Mouse (Mus musculus) CH12.LX (cell line): ENCODE results near the gene Gm20422. TPM values are rescaled to one million over a fixed set of nuclear protein-coding genes. Genes with fewer than 3 reads are reported as not detected.

Source experiments
- DNase-seq: peaks from one replicate; pipeline ENCODE4 v3.0.0-alpha.2; 2013; ENCODE audit errors: extremely low read depth
- H3K27ac ChIP-seq: 2 replicates; pipeline ENCODE4 v1.5.1; 2012; ENCODE audit warnings: low read depth, mild to moderate bottlenecking, control low read depth, moderate library complexity; ENCODE audit not compliant: insufficient read depth
- H3K27me3 ChIP-seq: replicated peaks from 2 replicates; pipeline ENCODE3; 2012; ENCODE audit warnings: inconsistent platforms
- H3K36me3 ChIP-seq, 2 experiments: replicated peaks in 1 of 2; 2 replicates each; pipeline versions ENCODE3 to v1.6.1; 2012; ENCODE audit warnings: inconsistent platforms in 1 of 2, low read length in 1 of 2, mild to moderate bottlenecking in 1 of 2, mixed read lengths in 1 of 2, moderate library complexity in 1 of 2; ENCODE audit not compliant: control insufficient read depth in 1 of 2, insufficient read depth in 1 of 2
- H3K4me1 ChIP-seq, 2 experiments: 2 replicates each; pipeline ENCODE4 v1.6.1; 2012; ENCODE audit warnings: inconsistent platforms in 1 of 2, moderate library complexity in 1 of 2; ENCODE audit not compliant: insufficient read depth in 2 of 2, control insufficient read depth in 1 of 2
- H3K4me2 ChIP-seq: 2 replicates; pipeline ENCODE4 v1.6.1; 2012; ENCODE audit warnings: low read depth, mild to moderate bottlenecking, control low read depth; ENCODE audit not compliant: poor library complexity, insufficient read depth, severe bottlenecking
- H3K4me3 ChIP-seq, 3 experiments: fragments of 150-350 bp in 1 of 3; sonication (generic) in 1 of 3; replicated peaks in 1 of 3; 2 replicates each; pipeline versions ENCODE3 to v1.5.1; 2011 to 2012; ENCODE audit warnings: low read depth in 2 of 3, low read length in 2 of 3, mild to moderate bottlenecking in 2 of 3, moderate library complexity in 2 of 3, control low read depth in 1 of 3, improper control_type of control experiment in 1 of 3, inconsistent platforms in 1 of 3, mixed read lengths in 1 of 3; ENCODE audit not compliant: poor library complexity in 1 of 3
- H3K79me2 ChIP-seq: replicated peaks from 2 replicates; pipeline ENCODE4 v1.6.1; 2012; ENCODE audit warnings: mild to moderate bottlenecking, moderate library complexity; ENCODE audit not compliant: control insufficient read depth, poor library complexity, insufficient read depth, severe bottlenecking; ENCODE audit errors: extremely low read depth
- H3K9ac ChIP-seq: 2 replicates; pipeline ENCODE4 v1.6.1; 2012; ENCODE audit warnings: low read depth, mild to moderate bottlenecking, control low read depth, moderate library complexity; ENCODE audit not compliant: insufficient read depth
- H3K9me3 ChIP-seq: replicated peaks from 2 replicates; pipeline ENCODE3; 2012; ENCODE audit warnings: low read length, inconsistent platforms, mixed read lengths
- BHLHE40 ChIP-seq: IDR thresholded peaks from 2 replicates; pipeline ENCODE4 v1.6.1; 2011; ENCODE audit warnings: mild to moderate bottlenecking, low read depth, low read length, improper control_type of control experiment
- CHD1 ChIP-seq: IDR thresholded peaks from 2 replicates; pipeline ENCODE4 v1.6.1; 2012; ENCODE audit warnings: low read depth, low read length, improper control_type of control experiment, inconsistent platforms
- CHD2 ChIP-seq: IDR thresholded peaks from 2 replicates; pipeline ENCODE4 v1.6.1; 2011; ENCODE audit warnings: low read length, improper control_type of control experiment
- E2F4 ChIP-seq: IDR thresholded peaks from 2 replicates; pipeline ENCODE4 v1.6.1; 2011; ENCODE audit warnings: low read depth, low read length, improper control_type of control experiment; ENCODE audit not compliant: insufficient replicate concordance
- ELF1 ChIP-seq: IDR thresholded peaks from 2 replicates; pipeline ENCODE4 v1.6.1; 2014; ENCODE audit warnings: low read depth, mild to moderate bottlenecking, inconsistent platforms, low read length, improper control_type of control experiment
- EP300 ChIP-seq: IDR thresholded peaks from 2 replicates; pipeline ENCODE4 v1.6.1; 2011; ENCODE audit warnings: low read length, improper control_type of control experiment
- HCFC1 ChIP-seq: IDR thresholded peaks from 2 replicates; pipeline ENCODE4 v1.6.1; 2012; ENCODE audit warnings: low read depth, mild to moderate bottlenecking, inconsistent platforms, low read length, improper control_type of control experiment
- IRF4 ChIP-seq: IDR thresholded peaks from 2 replicates; pipeline ENCODE4 v1.6.1; 2014; ENCODE audit warnings: low read depth, mild to moderate bottlenecking, inconsistent platforms, low read length, improper control_type of control experiment
- JUN ChIP-seq: IDR thresholded peaks from 2 replicates; pipeline ENCODE4 v1.6.1; 2011; ENCODE audit warnings: low read depth, mild to moderate bottlenecking, low read length, improper control_type of control experiment, moderate library complexity; ENCODE audit not compliant: insufficient read depth
- MAFK ChIP-seq: IDR thresholded peaks from 2 replicates; pipeline ENCODE4 v1.6.1; 2011; ENCODE audit warnings: low read length, improper control_type of control experiment; ENCODE audit not compliant: insufficient replicate concordance
- NRF1 ChIP-seq: IDR thresholded peaks from 2 replicates; pipeline ENCODE4 v1.6.1; 2014; ENCODE audit warnings: low read depth, mild to moderate bottlenecking, inconsistent platforms, low read length, improper control_type of control experiment, moderate library complexity
- POLR2AphosphoS2 ChIP-seq: IDR thresholded peaks from 2 replicates; pipeline ENCODE4 v1.6.1; 2011; ENCODE audit warnings: low read depth, low read length, improper control_type of control experiment
- RAD21 ChIP-seq: IDR thresholded peaks from 2 replicates; pipeline ENCODE4 v1.6.1; 2011; ENCODE audit warnings: low read depth, mild to moderate bottlenecking, low read length, improper control_type of control experiment, moderate library complexity
- SMC3 ChIP-seq: IDR thresholded peaks from 2 replicates; pipeline ENCODE4 v1.6.1; 2011; ENCODE audit warnings: low read depth, low read length, improper control_type of control experiment
- TCF12 ChIP-seq: IDR thresholded peaks from 2 replicates; pipeline ENCODE4 v1.6.1; 2014; ENCODE audit warnings: low read depth, mild to moderate bottlenecking, inconsistent platforms, low read length, improper control_type of control experiment
- USF1 ChIP-seq: IDR thresholded peaks from 2 replicates; pipeline ENCODE4 v1.6.1; 2014; ENCODE audit warnings: low read depth, mild to moderate bottlenecking, inconsistent platforms, low read length, improper control_type of control experiment
- USF2 ChIP-seq: conservative IDR thresholded peaks from 2 replicates; pipeline ENCODE4 v1.6.1; 2011; ENCODE audit warnings: low read depth, low read length, improper control_type of control experiment
- ZC3H11A ChIP-seq: IDR thresholded peaks from 2 replicates; pipeline ENCODE4 v1.6.1; 2012; ENCODE audit warnings: low read depth, mild to moderate bottlenecking, inconsistent platforms, low read length, improper control_type of control experiment
- ZKSCAN1 ChIP-seq: IDR thresholded peaks from 2 replicates; pipeline ENCODE4 v1.6.1; 2012; ENCODE audit warnings: low read depth, inconsistent platforms, low read length, improper control_type of control experiment, borderline replicate concordance
- ZMIZ1 ChIP-seq: IDR thresholded peaks from 2 replicates; pipeline ENCODE4 v1.6.1; 2012; ENCODE audit warnings: low read depth, mild to moderate bottlenecking, inconsistent platforms, low read length, improper control_type of control experiment
- dilution Hi-C: fragments of 300-500 bp; cut with MboI; formaldehyde crosslinking; loops from 2 replicates; pipeline ENCODE4 v1.14.3; 2020; ENCODE audit warnings: low sequenced_read_pairs; ENCODE audit not compliant: extremely low pct_unique_long_range_greater_than_20kb, extremely low pct_ligation_motif_present
- in situ Hi-C: fragments of 300-500 bp; cut with MboI; formaldehyde crosslinking; loops from 3 replicates; pipeline ENCODE4 v1.14.3; 2019; ENCODE audit warnings: low sequenced_read_pairs, low pct_ligation_motif_present, low pct_unique_long_range_greater_than_20kb, mixed read lengths
- polyA plus RNA-seq: library from polyadenylated mRNA; unstranded; fragments of >175 nt; gene quantifications from 2 replicates; pipeline ENCODE4 v1.2.1, GENCODE M21; 2012; ENCODE audit warnings: low read depth; ENCODE audit not compliant: insufficient read length
- total RNA-seq, 2 experiments: library from RNA; depleted of rRNA; stranded (reverse); fragments of 300-350 nt in 1 of 2; fragments of >200 nt in 1 of 2; gene quantifications; 2 replicates each; pipeline ENCODE4 v1.2.3; 2012 to 2014

The Gm20422 gene
- total and polyA plus RNA-seq, 3 experiments, result 1.4 to 2.0 (median 1.6) TPM

DNA sequence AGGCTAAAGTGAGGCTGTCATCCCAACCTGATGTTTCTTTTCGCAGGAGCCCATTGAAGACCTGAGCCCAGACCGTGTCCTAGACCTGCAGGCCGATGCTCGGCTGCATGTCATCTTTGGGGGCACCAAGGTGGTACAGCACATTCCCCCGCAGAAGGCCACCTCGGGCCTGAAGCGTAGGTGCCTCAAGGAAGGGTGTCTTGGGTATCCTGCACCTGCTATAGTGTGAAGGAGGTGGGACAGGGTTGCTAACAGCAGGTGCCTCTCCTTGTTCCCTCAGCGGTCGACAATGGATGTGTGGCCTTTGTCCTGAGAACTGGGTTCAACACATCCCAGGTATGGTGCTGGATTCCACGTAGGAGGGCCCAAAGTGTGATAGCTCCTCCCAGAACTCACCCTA lies 23.0 kb upstream of the Gm20422 start:
- peaks cover 91 to 98% of the 10 kb centered on the region in 2 experiments for H3K36me3 ChIP-seq
- dilution Hi-C loops (no loop called here), in situ Hi-C loops (no loop called here)
- H3K4me2 ChIP-seq, result no peak overlapping the region
- no peak overlapping the region for H3K4me3 ChIP-seq
- no peak for DNase-seq
- H3K27me3 ChIP-seq, result no peaks in the 10 kb centered on the region
- peaks cover 14% of the 10 kb centered on the region for H3K79me2 ChIP-seq
- H3K4me1 ChIP-seq, result peaks cover 3 to 14% of the 10 kb centered on the region in 2 experiments
- TF ChIP-seq ELF1 (no peak), POLR2AphosphoS2 (no peak)
- no peak overlapping the region for H3K27ac ChIP-seq
- H3K9ac ChIP-seq, result no peak overlapping the region
- H3K9me3 ChIP-seq, result no peaks in the 10 kb centered on the region

DNA sequence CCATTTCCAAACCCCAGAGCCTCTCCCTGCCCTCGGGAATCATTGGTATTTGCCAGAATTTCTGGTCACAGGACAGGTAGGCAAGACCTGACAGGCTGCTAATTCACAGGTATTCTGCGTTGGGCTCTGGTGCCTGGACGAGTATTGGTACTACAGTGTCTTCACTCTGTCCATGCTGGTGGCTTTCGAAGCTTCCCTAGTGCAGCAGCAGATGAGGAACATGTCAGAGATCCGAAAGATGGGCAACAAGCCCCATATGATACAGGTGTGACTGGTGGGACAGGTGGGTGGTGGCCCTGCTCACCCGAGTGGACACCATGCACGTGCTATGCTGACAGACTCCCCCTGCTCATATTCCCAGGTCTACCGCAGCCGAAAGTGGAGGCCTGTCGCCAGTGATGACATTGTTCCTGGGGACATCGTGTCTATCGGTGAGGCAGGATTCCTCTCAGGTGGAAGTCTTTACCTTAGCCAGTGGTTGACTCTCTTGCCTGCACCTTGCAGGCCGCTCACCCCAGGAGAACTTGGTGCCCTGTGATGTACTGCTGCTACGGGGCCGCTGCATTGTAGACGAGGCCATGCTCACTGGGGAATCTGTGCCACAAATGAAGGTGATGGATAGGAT lies 22.1 kb upstream of the Gm20422 start:
- no peak overlapping the region for H3K9ac ChIP-seq
- no peak for DNase-seq
- peaks cover 5 to 18% of the 10 kb centered on the region in 2 experiments for H3K4me1 ChIP-seq
- no peak overlapping the region for H3K4me2 ChIP-seq
- dilution Hi-C loops (no loop called here), in situ Hi-C loops (no loop called here)
- H3K79me2 ChIP-seq, result peaks cover 22% of the 10 kb centered on the region
- no peaks in the 10 kb centered on the region for H3K27me3 ChIP-seq
- H3K4me3 ChIP-seq, result no peak overlapping the region
- H3K9me3 ChIP-seq, result no peaks in the 10 kb centered on the region
- no peak overlapping the region for H3K27ac ChIP-seq
- H3K36me3 ChIP-seq, result peaks cover 83 to 91% of the 10 kb centered on the region in 2 experiments
- no peak for TF ChIP-seq ZC3H11A
- TF ChIP-seq SMC3, result no peak
- TF ChIP-seq USF2, result no peak
- TF ChIP-seq RAD21, result no peak
- TF ChIP-seq EP300, result no peak
- no peak for TF ChIP-seq TCF12
- TF ChIP-seq CHD1, result no peak

DNA sequence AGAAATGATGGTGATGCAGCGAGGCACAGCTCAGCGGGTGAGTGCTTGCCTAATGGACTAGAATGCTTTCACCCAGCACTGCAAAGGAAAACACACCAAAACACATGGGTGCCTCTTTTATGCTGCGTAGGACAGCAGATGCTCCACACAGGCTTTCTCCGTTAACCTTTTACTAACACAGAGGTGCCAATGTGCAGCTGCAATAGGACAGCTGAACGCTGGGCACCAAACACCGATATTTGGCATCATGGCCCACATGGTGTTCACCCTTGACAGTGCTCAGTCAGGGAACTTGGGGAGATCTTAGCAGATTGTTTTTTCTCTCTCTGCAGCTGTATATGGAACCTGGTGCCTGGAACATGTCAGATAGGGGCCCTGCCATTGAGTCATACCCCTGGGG lies 20.2 kb upstream of the Gm20422 start:
- no peak for TF ChIP-seq E2F4
- TF ChIP-seq ZKSCAN1, result no peak
- TF ChIP-seq HCFC1, result no peak
- TF ChIP-seq BHLHE40, result no peak
- TF ChIP-seq ELF1, result no peak
- no peak for TF ChIP-seq SMC3
- no peak for TF ChIP-seq USF1
- TF ChIP-seq CHD2, result no peak
- TF ChIP-seq JUN, result no peak
- TF ChIP-seq ZMIZ1, result no peak
- no peak for TF ChIP-seq USF2
- no peak for TF ChIP-seq NRF1
- TF ChIP-seq MAFK, result no peak
- TF ChIP-seq IRF4, result no peak
- in situ Hi-C loops, result no loop called here
- no peak overlapping the region for H3K9ac ChIP-seq
- H3K27ac ChIP-seq, result no peak overlapping the region
- dilution Hi-C loops, result no loop called here
- H3K36me3 ChIP-seq, result peaks cover 66 to 73% of the 10 kb centered on the region in 2 experiments
- no peak overlapping the region for H3K4me3 ChIP-seq
- no peak overlapping the region for H3K4me2 ChIP-seq
- no peaks in the 10 kb centered on the region for H3K9me3 ChIP-seq
- H3K4me1 ChIP-seq, result peaks cover 5 to 19% of the 10 kb centered on the region in 2 experiments
- no peak for DNase-seq
- H3K79me2 ChIP-seq, result peaks cover 28% of the 10 kb centered on the region
- no peaks in the 10 kb centered on the region for H3K27me3 ChIP-seq
